Mouse (Mus musculus): ENCODE data around the gene Abca2.

Abca2 gene

DNA sequence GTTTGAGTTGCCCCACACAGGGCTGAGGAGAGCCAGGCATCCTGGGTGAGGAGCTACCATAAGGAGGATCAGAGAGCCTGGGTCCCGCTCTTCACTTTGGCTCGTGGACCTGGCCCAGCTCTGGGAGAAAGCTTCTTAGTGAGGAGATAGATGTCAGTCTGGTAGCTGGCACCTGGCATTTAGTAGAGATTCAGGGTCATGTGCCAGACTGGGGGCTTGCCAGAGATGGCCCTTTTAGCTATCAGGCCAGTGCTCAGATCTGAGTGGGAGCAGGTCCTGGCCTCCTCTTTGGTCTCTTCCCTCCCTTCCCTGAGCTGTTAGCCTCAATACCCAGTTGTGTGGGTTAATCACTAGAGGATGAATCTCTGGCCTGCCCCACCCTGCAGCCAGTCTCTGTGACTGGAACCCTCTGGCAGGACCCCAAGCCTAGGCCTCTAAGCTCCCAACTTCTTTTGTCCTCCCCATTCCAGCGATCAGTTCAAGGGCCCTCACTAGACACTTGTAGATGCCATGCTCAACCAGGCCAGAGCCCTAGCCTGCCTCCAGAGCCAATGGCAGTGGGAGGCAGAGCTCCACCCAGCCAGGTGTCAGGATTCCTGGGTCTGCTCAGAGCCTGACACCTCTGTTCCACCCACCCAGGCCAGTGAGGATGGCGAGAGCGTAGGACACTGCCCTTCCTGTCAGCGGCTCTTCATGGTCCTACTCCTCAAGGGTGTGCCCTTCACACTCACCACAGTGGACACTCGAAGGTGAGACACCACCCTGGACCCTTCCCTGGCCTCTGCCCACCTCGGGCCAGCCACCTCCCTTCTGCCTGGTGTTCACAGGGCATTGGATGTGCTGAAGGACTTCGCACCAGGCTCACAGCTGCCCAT lies 28.8 kb downstream of the Abca2 start:
- in situ Hi-C loops (cut with MboI, MseI) = no loop called here

DNA sequence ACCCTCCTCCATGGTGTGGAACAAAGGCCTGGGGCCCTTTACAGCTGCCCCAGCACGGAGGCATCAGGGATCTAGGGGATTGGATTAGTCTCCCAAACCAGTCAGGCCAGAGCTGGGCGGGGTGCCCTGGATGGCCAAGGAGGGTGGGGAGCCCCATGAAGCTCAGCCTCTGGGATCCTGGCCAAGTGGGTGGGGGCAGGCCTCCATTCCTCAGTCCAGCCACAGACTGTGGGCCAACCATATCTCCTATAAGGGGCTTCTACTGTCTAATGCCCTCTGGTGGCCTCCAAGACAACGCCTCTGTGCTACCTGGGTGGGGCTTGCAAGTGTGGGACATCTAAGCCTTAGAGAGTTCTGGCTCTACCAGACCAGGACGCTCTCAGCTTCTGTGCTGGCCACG lies 30.4 kb downstream of the Abca2 start:
- in situ Hi-C loops (cut with MboI, MseI) = no loop called here

DNA sequence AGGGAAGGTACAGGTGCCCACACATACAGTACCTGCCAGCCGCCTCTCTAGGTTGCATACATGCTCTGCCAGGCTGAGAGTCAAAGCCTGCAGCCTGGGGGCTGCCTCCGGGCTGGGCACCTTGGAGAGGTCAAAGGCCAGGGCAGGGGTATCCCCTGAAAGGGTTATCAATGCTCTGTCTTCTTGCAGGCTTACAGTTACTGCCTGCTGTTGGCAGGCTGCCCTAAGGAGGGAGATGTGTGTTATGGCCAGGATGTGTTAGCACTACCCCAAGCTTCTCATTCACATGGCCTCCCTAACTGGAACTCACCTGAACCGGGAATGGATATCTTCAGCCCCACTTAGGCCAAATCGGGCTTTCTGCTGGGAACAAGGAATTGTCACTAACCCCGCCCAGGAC lies 31.6 kb downstream of the Abca2 start:
- in situ Hi-C loops (cut with MboI, MseI) = no loop called here

DNA sequence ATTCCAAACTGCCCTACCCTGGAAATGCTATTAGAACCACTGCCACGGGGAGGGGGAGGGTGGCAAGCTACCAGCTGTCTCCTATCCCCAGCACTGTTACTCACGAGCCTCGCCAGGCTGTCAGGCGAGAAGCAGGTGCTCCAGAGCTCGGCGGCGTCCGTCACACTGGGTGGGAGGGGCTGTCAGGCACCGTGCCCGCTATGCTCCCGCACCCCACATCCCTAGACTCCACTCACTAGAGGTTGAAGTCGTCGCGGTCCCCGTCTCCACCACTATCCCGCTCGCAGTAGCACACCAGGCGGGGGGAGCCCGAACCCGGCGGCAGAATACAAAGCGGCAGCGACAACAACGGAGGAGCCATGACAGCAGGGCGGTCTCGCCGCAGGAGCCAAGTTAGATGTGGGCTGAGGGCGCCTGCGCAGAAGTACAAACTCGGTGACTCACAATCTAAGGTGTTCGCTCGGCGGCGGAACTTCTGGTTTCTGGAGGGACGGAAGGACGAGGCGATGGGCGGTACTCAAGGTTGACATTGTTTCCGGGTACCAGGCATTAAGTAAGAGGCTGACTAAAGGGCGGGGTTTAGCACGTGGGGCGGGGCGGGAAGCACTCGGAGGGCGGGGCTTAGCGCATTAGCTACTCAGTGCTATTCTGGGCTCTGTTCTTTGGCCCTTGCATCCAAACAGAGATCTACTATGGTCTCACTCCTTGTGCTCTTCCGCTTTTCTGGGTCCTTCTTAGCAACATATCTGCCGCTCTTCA lies 32.2 kb downstream of the Abca2 start, which contains the start of gene Paxx:
TSS of gene Paxx (minus strand) at position 544 of the 759 bp plus-strand sequence.
- in situ Hi-C loops (cut with MboI, MseI) = no loop called here

DNA sequence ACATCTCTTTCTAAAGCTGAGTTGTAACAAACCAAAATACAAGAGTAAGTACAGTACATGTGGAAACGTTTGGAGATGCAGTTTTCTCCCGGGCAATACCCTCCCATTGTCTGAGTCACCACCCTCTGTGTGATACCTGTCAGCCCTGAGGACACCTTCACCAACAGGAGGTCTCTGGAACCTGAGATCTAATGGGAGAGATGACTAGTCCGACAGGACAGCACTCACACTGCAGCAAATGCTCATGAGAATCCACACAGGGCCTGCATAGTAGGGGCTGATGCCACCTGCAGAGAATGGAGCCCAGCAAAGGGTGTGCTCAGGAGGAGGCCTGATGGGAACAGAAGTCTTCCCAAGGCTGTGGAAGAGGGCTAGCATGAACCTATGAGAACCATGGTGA lies 32.9 kb downstream of the Abca2 start:
- in situ Hi-C loops (cut with MboI, MseI) = no loop called here

DNA sequence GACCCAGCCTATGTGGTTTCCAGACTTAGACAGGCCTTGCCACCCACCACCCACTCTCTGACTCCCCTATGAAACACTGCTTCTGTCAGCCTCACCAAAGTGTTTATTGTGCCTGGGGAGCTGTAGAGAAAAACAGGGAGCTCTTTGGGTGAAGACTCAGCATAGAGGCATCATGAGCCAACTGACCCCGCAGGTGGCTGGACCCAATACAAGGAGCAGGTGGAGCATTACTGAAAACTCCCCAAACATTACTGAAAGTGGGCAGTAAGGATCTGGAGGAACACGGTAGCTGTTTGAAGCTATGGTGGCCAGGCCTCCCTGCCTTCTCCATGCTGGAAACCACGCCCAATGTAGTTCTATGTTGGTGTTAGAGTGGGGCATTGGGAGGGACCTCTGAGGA lies 35.1 kb downstream of the Abca2 start:
- in situ Hi-C loops (cut with MboI, MseI) = no loop called here

DNA sequence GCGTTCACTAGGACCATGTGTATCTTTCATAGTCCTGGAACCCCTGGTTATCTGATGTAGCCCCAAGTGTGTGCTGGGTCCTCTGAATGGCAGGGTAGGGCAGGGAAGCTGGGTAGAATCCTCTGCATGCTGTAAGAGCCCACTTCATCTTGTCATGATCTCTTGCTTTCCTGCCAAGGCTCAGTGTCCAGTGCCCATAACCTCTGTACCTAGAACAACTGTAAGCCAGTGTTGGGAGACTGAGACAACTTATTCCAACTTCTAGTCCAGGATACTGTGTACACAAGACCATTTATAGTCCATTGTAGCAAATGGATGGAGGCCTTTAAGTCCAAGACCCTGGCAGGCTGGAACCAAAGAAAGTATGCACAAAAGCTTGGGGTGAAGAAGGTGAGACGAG lies 36.8 kb downstream of the Abca2 start:
- in situ Hi-C loops (cut with MboI, MseI) = no loop called here

DNA sequence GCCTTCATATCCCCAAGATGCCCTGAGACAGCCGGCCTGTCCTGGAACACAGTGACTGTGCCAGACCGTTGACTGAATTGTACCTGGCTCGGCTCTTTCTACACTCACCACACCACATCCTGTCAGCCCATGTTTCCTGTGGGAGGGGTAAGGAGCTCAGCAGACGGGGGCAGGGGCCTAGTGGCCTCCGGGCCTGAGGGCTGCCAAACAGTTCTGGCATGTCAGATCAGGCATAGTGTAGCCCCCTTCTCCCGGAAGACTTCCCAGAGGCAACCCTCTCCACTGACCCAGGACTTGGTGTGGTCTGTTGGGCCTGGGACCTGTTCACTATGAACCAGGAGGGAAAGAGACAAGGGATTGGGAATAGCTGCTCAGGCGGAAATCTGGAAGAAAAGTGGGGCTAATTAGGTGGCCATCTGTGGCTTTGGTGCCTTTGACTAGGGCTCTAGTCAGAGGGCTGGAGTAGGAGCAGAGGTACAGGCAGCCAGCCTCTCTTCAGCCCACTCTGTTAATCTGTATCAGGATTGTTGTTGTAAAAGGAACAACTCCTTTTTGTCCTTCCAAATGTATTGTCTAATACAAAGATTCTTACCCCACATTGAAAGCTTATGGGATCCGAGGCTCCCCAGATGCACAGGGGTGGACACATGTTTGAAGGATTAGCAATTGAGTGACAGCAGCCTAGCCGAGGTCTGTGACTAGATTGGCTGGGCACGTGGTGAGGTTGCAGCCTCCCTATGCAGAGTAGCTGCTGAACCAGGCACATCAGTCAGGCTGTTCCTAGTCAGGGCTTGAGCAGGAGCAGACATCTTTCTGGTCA lies 37.5 kb downstream of the Abca2 start:
- in situ Hi-C loops (cut with MboI, MseI) = no loop called here

DNA sequence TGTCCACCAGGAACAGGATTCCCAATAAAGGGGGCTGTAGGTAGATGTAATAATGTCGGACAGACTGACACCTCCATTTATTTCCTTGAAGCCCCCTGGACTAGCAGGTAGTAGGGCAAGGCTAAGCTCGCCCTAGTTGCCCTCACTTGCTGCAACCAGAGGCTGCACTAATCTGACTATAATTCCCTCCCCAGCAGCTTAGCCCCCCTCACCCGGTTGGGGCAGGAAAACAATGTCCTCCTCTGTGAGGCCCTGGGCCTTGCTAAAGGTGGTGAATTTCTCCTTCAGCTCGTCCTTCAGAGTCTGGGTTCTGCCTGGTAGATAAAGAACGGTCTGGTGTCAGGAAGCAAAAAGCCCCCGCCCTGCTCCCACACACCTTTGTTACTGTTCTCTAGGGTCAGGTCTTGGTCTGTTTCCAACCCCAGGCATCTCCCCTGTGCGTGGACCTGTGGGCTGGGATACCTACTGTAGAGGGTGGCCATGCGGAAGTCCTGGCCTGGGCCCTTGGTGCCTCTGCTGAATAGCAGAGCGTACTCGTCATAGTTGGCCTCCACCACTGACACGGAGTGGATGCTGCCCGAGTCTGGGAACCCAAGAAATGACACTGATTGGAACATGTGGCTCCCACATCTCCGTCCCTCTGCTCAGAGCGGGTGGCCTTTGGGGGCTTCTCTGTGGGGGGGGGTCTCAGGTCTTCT lies 39.3 kb downstream of the Abca2 start:
- in situ Hi-C loops (cut with MboI, MseI) = no loop called here

DNA sequence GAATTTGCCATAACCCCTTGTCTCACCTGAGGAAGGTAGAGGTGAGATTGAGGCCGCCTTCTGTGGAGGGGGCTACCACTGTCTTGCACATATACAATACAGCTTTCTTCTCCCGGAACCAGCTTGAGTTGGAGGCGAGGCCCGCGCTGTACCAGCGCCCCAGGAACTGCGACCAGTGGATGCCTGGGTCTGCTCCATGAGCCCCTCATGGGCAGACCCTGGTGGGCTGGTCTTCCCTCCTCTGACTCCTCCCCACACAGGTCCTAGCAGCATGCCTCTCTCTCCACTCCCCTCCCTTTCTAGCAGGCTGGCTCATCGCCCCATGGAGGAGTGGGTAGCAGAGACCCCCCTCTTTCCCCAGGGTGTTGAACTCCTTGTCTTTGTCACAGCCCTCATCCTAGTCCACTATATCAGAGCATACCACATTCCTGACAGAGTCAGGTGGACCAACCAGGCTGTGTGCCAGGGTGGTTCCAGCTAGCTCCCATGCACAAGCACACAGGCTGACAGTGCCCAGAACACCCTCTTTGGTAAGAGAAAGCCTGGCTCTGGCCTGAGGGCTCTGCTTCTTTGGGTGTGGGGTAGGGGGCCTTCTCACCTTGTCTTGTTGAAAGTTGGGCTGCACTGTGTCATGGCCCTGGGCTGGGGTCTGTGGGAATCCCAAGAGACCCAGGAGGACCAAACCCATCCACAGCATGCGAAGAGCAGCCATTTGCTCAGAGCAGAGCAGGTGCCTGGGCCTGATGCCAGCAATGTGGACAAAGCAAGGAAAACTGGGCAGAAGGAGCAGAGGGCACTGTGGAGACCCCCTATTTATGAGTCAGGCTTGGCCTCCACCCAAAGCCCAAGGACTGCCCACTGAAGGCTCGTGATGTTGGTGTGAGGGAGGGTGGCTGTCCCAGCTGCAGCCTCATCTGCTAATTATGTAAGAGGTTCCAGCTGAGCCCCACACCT lies 40.7 kb downstream of the Abca2 start:
- in situ Hi-C loops (cut with MboI, MseI) = no loop called here

DNA sequence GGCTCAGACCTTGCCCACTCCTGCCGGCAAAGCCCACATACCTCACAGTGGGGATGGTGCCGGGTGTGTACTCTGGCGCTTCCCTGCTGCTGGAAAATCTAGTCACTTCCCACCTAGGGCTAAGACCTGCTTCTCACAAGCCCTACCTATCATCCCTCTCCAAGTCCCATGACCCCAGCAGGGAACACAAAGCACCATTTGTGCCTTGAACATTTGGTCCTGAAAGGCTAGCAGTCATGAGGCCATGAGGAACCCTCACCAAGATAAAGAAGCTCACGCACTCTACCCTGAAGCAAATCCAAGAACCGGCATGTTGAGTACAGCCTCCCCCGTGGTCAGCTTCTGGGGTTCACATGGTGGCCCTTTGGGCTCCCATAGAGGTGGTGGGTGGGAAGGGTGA lies 41.5 kb downstream of the Abca2 start, which contains the start of gene Ptgds:
TSS of gene Ptgds (minus strand) at position 78 of the 400 bp plus-strand sequence.
- in situ Hi-C loops (cut with MboI, MseI) = no loop called here

DNA sequence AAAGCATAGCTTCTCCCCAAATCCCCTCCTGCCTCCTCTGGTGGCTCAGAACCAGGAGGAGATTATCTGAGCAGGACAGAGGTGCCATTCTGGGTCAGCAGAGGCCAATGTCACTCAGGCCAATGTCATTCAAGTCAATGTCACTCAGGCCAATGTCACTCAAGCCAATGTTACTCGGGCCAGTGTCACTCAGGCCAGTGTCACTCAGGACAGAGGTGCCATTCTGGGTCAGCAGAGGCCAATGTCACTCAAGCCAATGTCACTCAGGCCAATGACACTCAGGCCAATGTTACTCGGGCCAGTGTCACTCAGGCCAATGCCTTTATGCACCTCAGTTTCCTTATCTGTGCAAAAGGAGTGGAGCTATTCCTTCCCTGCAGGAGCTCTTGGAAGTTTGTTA lies 44.0 kb downstream of the Abca2 start:
- in situ Hi-C loops (cut with MboI, MseI) = no loop called here

DNA sequence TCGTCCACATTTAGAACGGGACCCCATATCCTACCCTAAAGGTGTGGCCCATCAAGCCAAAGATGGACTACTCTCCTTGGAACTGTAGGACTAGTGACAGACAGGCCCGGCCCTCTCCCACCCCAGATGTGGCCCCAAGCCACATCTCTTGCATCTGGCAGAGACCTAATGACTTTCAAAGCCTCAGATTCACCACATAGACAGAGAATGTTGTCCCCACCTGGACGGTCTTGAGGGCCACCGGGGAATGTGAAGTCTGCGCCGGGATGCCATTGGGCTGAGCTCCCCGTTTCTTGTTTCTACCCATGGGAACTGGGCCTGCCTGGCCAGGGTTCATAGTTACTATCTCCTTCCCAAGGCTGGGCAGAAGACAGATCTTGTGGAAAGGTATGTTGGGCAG lies 49.0 kb downstream of the Abca2 start:
- in situ Hi-C loops (cut with MboI, MseI) = no loop called here

DNA sequence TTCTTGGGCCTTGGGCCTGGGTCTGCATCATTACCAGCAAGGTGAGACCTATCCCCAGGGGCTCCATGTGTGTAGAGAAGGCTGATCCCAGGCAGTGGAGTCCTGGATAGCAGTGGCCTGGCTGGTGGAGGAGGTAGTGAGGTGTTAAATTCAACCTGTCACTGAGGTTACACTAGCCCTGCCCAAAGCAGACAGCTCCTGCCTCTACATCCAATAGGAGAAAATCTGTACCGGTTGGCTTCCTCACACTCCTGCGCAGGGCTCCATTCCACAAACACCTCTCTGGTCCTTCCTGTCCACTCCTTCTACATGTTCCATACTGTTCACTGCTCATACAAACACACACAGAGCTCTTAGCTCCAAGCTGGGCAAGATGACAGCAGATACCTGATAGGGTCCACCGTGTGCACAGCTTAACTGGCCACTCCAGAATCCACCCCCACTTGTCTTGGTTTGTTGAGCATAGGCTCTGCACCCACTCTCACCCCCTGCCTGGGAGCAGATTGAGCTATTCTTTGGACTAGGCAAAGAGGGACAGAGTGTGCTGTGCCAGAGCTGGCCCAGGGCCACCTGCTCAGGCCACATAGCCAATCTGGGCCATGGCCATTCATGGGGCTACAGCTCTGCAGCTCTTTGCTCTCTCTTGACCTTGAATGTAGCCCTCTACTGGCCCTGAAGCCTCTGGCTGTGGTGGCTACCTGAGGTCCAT lies 49.6 kb downstream of the Abca2 start:
- in situ Hi-C loops (cut with MboI, MseI) = no loop called here

DNA sequence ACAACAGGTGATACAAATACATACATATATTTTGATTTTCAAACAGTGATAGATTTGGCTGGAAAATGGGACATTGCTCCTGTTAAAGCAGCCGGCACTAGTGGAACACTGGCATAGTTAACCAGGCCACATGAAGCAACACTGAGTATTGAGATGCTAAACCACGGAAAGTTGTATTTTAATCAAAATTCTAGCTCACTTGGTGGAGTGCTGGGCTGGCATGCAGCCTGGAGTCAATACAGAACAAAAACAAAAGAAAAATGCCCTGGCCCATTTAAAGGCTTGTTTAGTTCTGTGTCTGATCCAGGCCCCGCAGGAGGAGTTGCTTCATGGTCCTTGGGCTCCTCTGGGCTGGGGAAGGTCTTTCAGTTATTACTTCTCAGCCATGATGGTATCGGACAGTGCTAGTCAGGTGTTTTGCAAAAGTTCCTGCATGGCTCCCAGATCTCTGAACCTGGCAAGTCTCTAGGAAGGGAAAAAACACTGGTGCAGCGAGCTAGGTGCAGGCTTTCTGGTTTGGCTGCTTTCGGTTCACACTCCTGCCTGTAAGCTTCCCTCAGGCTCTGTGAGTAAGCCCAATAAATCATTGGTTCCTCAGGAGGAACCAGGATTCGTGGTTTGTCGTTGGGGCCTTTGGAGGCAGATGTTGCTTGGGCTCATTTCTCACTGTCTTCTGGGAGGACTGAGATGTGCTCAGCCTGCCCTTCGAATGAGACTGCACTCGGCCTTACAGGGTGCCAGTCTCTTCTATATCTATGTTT lies 51.2 kb downstream of the Abca2 start:
- in situ Hi-C loops (cut with MboI, MseI) = no loop called here

DNA sequence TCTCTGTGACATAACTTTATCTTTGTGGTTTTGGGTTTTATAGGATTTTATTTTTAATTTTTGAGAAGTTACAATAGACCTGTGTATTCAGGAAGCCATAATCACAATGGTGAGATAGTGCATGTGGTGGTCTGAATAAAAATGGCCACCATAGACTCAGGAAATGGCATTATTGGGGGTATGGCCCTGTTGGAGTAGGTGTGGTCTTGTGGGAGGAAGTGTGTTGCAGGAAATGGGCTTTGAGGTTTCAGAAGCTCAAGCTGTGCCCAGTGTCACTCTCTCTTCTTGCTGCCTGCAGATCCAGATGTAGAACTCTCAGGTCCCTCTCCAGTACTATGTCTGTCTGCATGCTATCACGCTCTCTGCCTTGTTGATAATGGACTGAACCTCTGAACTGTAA lies 52.0 kb downstream of the Abca2 start:
- in situ Hi-C loops (cut with MboI, MseI) = no loop called here

DNA sequence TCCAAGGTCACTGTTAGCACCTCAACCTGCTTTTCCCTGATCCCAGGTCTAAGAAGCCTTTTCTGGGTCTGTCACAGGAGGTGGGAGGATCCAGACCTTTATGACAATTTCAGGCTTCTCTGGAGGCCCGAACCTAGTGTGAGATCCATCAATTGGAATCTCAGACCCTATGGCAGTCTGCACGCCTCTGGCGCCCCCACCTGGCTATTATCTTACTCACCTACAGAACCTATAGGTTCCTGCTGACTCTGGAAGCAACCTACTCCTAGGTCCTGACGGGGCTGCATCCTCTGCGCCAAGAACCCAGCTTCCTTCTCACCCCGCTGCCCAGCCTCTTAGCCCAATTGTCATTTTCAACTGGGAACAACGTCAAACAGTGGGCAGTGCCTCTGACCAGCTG lies 54.5 kb downstream of the Abca2 start:
- in situ Hi-C loops (cut with MboI, MseI) = no loop called here

DNA sequence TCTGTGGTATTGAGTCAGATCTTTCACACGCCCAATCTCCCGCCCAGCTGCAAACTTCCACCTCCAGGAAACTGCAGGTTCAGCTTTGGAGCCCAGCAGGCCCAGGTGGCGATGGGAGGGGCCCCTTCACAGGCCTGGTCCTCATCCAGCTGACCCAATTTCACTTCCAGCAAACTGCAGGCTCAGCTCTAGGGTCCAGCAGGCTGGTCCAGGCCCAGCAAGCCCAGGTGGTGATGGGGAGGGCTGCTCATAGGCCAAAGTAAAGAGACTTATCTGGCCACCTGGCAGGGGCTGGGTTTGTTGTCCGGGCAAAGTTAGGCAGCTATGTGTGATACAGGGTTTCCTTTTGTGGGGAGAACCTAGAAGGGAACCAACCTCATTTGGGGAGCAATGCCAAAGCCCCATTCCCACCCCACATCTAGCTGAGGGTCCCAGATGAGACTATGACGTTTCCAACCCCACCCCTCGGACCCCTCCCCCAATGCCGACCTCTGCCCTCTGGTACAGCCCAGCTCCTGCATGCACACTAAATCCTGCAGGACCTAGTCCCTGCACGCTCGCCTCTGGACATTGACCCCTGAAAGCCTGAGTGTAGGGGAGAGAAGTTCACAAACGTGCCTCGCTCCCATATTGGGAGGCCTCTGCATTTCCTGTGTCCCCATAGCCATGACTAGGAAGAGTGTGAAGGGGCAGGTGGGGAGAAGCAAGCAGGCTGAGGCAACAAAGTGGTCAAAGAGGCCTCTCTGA lies 56.6 kb downstream of the Abca2 start:
- in situ Hi-C loops (cut with MboI, MseI) = no loop called here
